Mouse (Mus musculus) ES-Bruce4 (cell line): Measurements from ENCODE around the gene Nrp1. TPM values are rescaled to one million over a fixed set of nuclear protein-coding genes. Genes with fewer than 3 reads are reported as not detected.

ENCODE experiments used
- H3K27ac ChIP-seq: 2 replicates; pipeline ENCODE4 v1.5.1; 2012; ENCODE audit warnings: low read length, inconsistent platforms; ENCODE audit not compliant: insufficient read depth
- H3K27me3 ChIP-seq: 2 replicates; pipeline ENCODE4 v1.6.1; 2012; ENCODE audit warnings: mild to moderate bottlenecking, low read length, inconsistent platforms; ENCODE audit not compliant: control insufficient read depth, poor library complexity, insufficient read depth, severe bottlenecking
- H3K36me3 ChIP-seq: 2 replicates; pipeline ENCODE4 v1.6.1; 2012; ENCODE audit warnings: inconsistent platforms, mild to moderate bottlenecking, low read length, moderate library complexity; ENCODE audit not compliant: control insufficient read depth, poor library complexity, insufficient read depth, severe bottlenecking
- H3K4me1 ChIP-seq: one replicate; pipeline ENCODE4 v1.8.1; 2011; ENCODE audit warnings: low read length; ENCODE audit not compliant: control insufficient read depth, insufficient read depth
- H3K4me3 ChIP-seq: 2 replicates; pipeline ENCODE4 v1.5.1; 2011; ENCODE audit warnings: low read depth, mild to moderate bottlenecking, low read length
- H3K9ac ChIP-seq: 2 replicates; pipeline ENCODE4 v1.6.1; 2012; ENCODE audit warnings: low read depth, mild to moderate bottlenecking, inconsistent platforms; ENCODE audit not compliant: poor library complexity, severe bottlenecking
- H3K9me3 ChIP-seq: replicated peaks from 2 replicates; pipeline ENCODE4 v1.6.1; 2012; ENCODE audit warnings: mild to moderate bottlenecking, low read length, inconsistent platforms; ENCODE audit not compliant: control insufficient read depth, poor library complexity, insufficient read depth, severe bottlenecking
- CTCF ChIP-seq: IDR thresholded peaks from one replicate; pipeline ENCODE4 v1.8.1; 2011; ENCODE audit warnings: low read depth, low read length
- EP300 ChIP-seq: IDR thresholded peaks from 2 replicates; pipeline ENCODE4 v1.6.1; 2011; ENCODE audit warnings: low read depth, low read length; ENCODE audit not compliant: insufficient read depth
- POLR2A ChIP-seq: IDR thresholded peaks from one replicate; pipeline ENCODE4 v1.8.1; 2011; ENCODE audit warnings: low read length; ENCODE audit not compliant: insufficient read depth
- polyA plus RNA-seq: library from polyadenylated mRNA; stranded (reverse); fragments of >200 nt; gene quantifications from 2 replicates; pipeline ENCODE4 v1.2.4, GENCODE M21; 2011; ENCODE audit warnings: low read depth; ENCODE audit not compliant: missing spikeins, insufficient read depth, insufficient read length

Gene Nrp1
- polyA plus RNA-seq, 1 experiment, result 0.40 TPM

DNA sequence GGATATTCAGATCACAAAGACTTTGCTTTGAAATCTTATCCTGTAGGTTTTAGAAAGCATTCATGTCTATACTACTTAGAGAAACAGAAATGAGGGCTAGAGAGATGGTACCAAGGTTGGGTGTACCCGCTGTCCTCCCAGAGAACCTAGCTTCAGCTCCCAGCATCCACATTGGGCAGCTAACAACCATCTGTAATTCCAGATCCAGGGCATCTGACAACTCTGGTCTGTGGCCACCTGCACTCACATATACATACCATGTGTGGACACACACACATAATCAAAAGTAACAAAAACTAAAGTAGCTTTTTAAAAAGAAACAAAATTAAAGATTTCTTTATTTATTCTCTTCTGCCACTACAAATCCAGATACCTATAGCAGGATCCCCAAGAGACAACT is 3.3 kb upstream of the Nrp1 start:
- Histone ChIP-seq H3K4me3 (no peak overlapping the region), H3K27me3 (peaks cover 14% of the 10 kb centered on the region), H3K27ac (no peak overlapping the region), H3K9me3 (no peaks in the 10 kb centered on the region), H3K9ac (no peak overlapping the region), H3K4me1 (no peaks in the 10 kb centered on the region), H3K36me3 (no peaks in the 10 kb centered on the region)
- TF ChIP-seq POLR2A (no peak), CTCF (no peak), EP300 (no peak)

DNA sequence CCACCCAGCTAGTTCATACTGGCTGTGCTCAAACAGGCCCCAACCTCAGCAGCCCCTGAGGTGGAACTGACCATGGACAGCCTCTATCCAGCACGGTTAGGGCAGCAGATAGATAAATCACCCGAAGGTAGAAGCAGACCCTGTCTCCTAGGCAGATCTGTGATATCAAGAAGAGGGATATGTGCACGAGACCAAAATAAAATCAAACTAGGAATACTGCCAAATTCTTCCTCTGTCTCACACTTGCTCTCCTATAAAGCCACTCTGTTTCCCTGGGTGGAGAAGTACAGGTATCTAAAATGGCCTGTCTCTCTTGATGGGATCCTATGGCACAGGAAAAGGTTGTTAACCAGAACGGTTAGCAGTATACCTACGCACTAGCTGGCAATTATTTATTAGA is 2.2 kb upstream of the Nrp1 start:
- Histone ChIP-seq H3K4me3 (no peak overlapping the region), H3K9me3 (no peaks in the 10 kb centered on the region), H3K27ac (no peak overlapping the region), H3K27me3 (peaks cover 14% of the 10 kb centered on the region), H3K4me1 (no peaks in the 10 kb centered on the region), H3K36me3 (no peaks in the 10 kb centered on the region), H3K9ac (no peak overlapping the region)
- no peak for TF ChIP-seq EP300
- no peak for TF ChIP-seq CTCF
- TF ChIP-seq POLR2A, result no peak

DNA sequence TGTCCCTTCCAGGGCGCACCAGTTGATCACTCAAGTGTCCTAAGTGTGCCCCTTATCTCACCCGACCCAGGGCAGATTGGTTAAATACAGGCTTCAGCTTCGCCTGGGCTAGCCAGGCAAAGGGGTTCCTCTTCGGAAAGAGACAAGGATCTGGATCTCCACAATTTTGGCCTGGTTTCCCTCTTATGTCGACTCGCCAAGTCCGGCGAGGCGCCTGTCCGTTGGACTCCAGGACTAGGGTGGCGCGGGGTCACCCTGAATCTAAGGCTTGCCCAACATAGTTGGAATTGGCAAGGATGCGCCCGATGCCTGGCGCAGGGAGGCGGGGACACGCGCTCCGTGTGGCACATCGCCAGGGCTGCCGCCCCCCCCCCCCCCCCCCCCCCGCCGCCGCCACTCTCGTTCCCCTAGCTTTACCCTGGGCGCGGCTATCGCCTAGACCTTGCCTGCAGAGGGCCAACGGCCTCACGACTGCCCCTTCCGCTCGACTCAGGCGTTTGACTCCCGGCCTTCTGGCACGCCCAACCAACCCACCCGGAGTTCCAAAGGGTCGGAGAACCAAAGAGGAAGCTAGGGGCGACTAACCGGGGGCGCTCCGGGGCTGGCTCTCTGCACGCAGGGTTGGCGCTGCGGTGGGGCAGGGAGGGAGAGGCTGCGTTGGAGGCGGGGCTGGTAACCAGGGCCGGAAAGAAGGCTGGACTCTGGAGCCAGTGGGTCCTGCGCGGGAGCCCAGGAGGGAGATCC is 1.4 kb upstream of the Nrp1 start:
- peak overlapping the region; percentile 69 for H3K4me3 ChIP-seq
- no peaks in the 10 kb centered on the region for H3K36me3 ChIP-seq
- TF ChIP-seq CTCF (no peak), EP300 (no peak), POLR2A (no peak)
- no peaks in the 10 kb centered on the region for H3K9me3 ChIP-seq
- peak overlapping the region; percentile 62 for H3K9ac ChIP-seq
- peaks cover 18% of the 10 kb centered on the region for H3K27me3 ChIP-seq
- H3K4me1 ChIP-seq, result no peaks in the 10 kb centered on the region
- H3K27ac ChIP-seq, result no peak overlapping the region

DNA sequence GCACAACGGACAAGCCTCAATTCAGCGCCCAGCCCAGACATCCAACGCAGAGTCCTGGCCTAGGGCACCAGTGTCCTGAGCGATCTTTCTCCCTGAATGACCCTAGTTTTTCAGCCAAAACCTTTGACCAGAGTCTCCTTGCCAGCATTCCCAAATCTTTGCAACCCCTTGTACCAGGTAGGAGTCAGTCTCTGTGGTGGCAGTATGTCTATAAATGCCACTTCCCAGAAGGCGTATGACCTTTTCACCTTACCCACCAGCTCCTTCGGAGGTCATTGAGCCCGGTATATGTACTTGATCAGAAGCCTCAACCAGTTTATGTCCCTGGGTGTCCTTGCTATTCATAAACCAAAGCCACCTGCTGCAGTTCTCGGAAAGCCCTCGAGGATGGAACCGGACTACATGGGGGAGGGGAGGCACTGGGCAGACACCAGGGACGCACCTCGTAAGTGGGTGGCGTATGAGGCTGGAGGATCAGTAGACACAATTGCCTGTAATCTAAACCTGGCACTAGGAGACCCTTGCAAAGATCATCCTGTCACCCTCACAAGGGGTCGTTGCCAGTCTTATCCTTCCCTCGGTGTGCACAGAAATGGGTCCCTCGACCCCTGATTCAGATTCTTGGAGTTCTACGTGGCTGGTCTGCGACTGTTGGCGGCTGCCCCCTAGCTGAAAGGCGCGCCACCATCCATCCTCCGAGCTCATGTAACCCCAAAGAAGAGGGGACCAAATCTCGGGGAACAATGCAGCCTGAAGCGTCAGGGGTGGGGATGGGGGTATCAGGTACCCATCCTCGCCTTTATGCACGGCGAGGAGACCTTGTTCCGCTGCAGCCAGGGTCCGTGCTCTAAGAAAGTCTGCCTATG is 631 bp upstream of the Nrp1 start:
- Histone ChIP-seq H3K4me1 (no peaks in the 10 kb centered on the region), H3K9me3 (no peaks in the 10 kb centered on the region), H3K4me3 (peak overlapping the region; percentile 69), H3K27ac (no peak overlapping the region), H3K27me3 (peaks cover 22% of the 10 kb centered on the region), H3K36me3 (no peaks in the 10 kb centered on the region), H3K9ac (peak overlapping the region; percentile 62)
- TF ChIP-seq POLR2A (no peak), EP300 (no peak), CTCF (peak; percentile 49)

DNA sequence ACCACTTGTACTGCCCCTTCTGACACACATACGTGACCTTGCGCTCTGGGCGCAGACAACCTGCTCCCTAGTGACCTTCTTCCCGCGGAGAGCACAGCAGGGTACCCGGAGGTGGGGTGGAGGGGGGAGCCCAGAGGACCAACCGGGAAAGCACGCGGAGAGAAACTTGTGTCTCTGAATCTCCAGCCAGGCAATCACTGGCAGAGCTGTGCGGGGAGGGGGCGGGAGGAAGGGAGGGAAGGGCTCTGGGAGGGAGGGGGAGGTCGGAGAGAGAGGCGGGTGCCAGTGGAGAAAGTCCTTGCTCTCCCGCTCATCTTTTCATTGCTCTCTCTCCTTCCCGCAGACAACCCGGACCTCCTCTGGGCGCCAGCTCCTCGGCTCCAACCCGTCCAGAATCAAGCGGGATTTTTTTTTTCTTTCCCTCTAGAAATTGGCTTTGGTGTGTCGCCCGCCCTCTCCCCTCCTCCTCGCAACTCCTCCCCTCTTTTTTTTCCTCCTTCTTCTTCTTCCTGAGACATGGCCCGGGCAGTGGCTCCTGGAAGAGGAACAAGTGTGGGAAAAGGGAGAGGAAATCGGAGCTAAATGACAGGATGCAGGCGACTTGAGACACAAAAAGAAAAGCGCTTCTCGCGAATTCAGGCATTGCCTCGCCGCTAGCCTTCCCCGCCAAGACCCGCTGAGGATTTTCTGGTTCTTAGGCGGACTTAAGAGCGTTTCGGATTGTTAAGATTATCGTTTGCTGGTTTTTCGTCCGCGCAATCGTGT is 534 bp downstream of the Nrp1 start:
- H3K4me1 ChIP-seq, result no peaks in the 10 kb centered on the region
- peak overlapping the region; percentile 22; the same call in 1 of the 2 replicates for H3K9ac ChIP-seq
- no peaks in the 10 kb centered on the region for H3K9me3 ChIP-seq
- H3K27me3 ChIP-seq, result peaks cover 26% of the 10 kb centered on the region
- H3K27ac ChIP-seq, result no peak overlapping the region
- no peaks in the 10 kb centered on the region for H3K36me3 ChIP-seq
- H3K4me3 ChIP-seq, result peak overlapping the region; percentile 69
- no peak for TF ChIP-seq POLR2A
- TF ChIP-seq CTCF, result no peak
- TF ChIP-seq EP300, result no peak
